Mouse (Mus musculus) megakaryocyte, embryonic 14.5 days (primary cell): ENCODE measurements around the gene Med16.

Experiments used
- FLI1 ChIP-seq: IDR thresholded peaks from 2 replicates; pipeline ENCODE4 v1.6.1; 2012; ENCODE audit warnings: low read length, inconsistent platforms, mixed read lengths
- GATA1 ChIP-seq: IDR thresholded peaks from 3 replicates; pipeline ENCODE4 v1.6.1; 2012; ENCODE audit warnings: mixed read lengths, low read length, inconsistent platforms, borderline replicate concordance

DNA sequence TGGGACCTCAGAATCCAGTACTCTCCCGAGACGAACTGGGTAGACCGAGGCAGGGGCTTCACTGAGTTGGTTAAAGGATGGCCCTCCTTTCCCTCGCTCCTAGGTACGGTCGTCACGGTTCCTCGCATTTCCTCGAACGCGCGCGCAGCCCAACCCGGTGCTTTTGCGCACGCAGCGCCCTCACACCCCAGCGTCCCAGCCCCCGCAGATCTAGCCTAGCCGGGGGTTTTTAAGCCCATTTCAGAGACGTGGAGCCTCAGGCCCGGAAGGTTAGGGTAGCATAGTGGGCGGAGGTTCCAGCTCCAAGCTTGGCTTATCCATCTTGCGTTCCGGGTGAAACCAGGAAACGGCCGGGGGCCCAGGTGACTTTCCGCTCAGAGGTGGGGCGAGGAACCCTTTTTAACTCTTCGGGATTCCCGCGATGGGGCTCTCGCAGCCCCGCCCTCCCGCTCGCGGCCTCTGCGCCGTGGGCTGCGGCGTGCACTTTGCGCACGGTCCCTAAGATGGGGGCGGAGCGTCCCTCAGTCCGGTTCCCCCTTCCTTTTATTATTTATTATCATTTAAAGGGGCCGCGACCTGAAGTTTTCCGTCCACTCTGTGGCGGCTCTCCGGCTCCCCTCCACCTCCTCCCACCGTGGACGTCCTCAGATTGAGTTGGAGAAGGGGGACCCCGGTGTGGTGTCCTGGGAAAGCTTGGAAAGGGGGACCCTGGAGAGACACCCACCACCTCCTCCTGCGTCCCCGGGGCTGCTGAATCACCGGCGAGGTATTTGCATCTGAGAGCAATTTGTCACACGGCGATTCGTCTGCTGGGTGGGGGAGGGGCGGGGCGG is 18.0 kb upstream of the Med16 start, which contains the start of gene Arid3a:
- TF ChIP-seq GATA1 (no peak), FLI1 (no peak)
